Mouse (Mus musculus) forebrain, embryonic 11.5 days (tissue): ENCODE data around the gene Unc45b. TPM values are rescaled to one million over a fixed set of nuclear protein-coding genes. Genes with fewer than 3 reads are reported as not detected.
"Not testable (repeated sequence)": the region's sequence is repeated elsewhere in the genome, so short reads cannot be mapped to it uniquely, and the experiment has no call there.

ENCODE experiments used
- ATAC-seq: fragments of 200-750 bp; cut with Nextera tagmentation; replicated peaks from 2 replicates; pipeline ENCODE4 v1.8.0; 2017; ENCODE audit warnings: moderate TSS enrichment; ENCODE audit not compliant: low FRiP score
- DNase-seq: peaks from one replicate; pipeline ENCODE4 v3.0.0-alpha.2; 2017; ENCODE audit warnings: low spot score
- H3K27ac ChIP-seq: fragments of 300-500 bp; sonication (generic); 2 replicates; pipeline ENCODE4 v1.5.1; 2014; ENCODE audit warnings: low read depth, low read length
- H3K27me3 ChIP-seq: fragments of 300-500 bp; sonication (generic); 2 replicates; pipeline ENCODE4 v1.6.1; 2014; ENCODE audit warnings: mild to moderate bottlenecking, low read length, mixed read lengths; ENCODE audit not compliant: control insufficient read depth, insufficient read depth
- H3K36me3 ChIP-seq: fragments of 300-500 bp; sonication (generic); 2 replicates; pipeline ENCODE4 v1.6.1; 2014; ENCODE audit warnings: mild to moderate bottlenecking, low read length, moderate library complexity, mixed read lengths; ENCODE audit not compliant: control insufficient read depth, insufficient read depth
- H3K4me1 ChIP-seq: fragments of 300-500 bp; sonication (generic); replicated peaks from 2 replicates; pipeline ENCODE4 v1.6.1; 2014; ENCODE audit warnings: low read length, mixed read lengths; ENCODE audit not compliant: control insufficient read depth, insufficient read depth
- H3K4me2 ChIP-seq: fragments of 300-500 bp; sonication (generic); 2 replicates; pipeline ENCODE4 v1.6.1; 2014; ENCODE audit warnings: low read depth, mild to moderate bottlenecking, low read length, moderate library complexity, mixed read lengths; ENCODE audit not compliant: severe bottlenecking
- H3K4me3 ChIP-seq: fragments of 300-500 bp; sonication (generic); 2 replicates; pipeline ENCODE4 v1.5.1; 2014; ENCODE audit warnings: low read depth, low read length
- H3K9ac ChIP-seq: fragments of 300-500 bp; sonication (generic); 2 replicates; pipeline ENCODE4 v1.6.1; 2014; ENCODE audit warnings: low read length
- H3K9me3 ChIP-seq: fragments of 300-500 bp; sonication (generic); 2 replicates; pipeline ENCODE4 v1.6.1; 2016; ENCODE audit warnings: low read length, mixed read lengths; ENCODE audit not compliant: control insufficient read depth
- WGBS: fragments of 180-500 bp; shearing (Covaris S2); extraction: QIAGEN DNeasy Blood & Tissue Kit; methylation state at CpG from one replicate; pipeline ENCODE4 v1.1.7; 2014; 5-methylcytosine and 5-hydroxymethylcytosine counted together
- polyA plus RNA-seq: library from polyadenylated mRNA; unstranded; fragments of >200 nt; fragmentation: Nextera tagmentation; extraction: Ambion mirVana; gene quantifications from 2 replicates; pipeline ENCODE4 v1.2.1, GENCODE M21; 2014

Gene Unc45b
- polyA plus RNA-seq, 1 experiment from 2014 or later = 0.41 TPM

- not testable (repeated sequence) for ATAC-seq, H3K9me3 ChIP-seq, H3K9ac ChIP-seq, H3K27ac ChIP-seq, H3K4me1 ChIP-seq, DNase-seq, H3K4me2 ChIP-seq, H3K4me3 ChIP-seq, H3K27me3 ChIP-seq, H3K36me3 ChIP-seq
- 90% methylated on average over 6 of the region's 6 CpGs for WGBS
These were observed 13.6 kb downstream of the Unc45b start for GRCm38 (mm10) chr11:82923910-82924309.

- Histone ChIP-seq H3K9ac (no peak overlapping the region), H3K27me3 (peaks cover 37% of the 10 kb centered on the region), H3K4me3 (no peak overlapping the region), H3K4me1 (no peaks in the 10 kb centered on the region; the same call in 1 of the 2 replicates), H3K4me2 (no peak overlapping the region), H3K36me3 (no peaks in the 10 kb centered on the region), H3K9me3 (no peaks in the 10 kb centered on the region), H3K27ac (no peak overlapping the region)
- DNase-seq (no peak), ATAC-seq (no peak)
- 31% methylated on average over 20 of the region's 20 CpGs for WGBS
These were observed 18.7 kb downstream of the Unc45b start for GRCm38 (mm10) chr11:82928897-82929632.

GRCm38 (mm10) chr11:82929633-82929950 lies 19.2 kb downstream of the Unc45b start:
- Histone ChIP-seq H3K4me2 (no peak overlapping the region), H3K4me1 (no peaks in the 10 kb centered on the region; the same call in 1 of the 2 replicates), H3K36me3 (no peaks in the 10 kb centered on the region), H3K9ac (no peak overlapping the region), H3K9me3 (no peaks in the 10 kb centered on the region), H3K27ac (no peak overlapping the region), H3K4me3 (no peak overlapping the region), H3K27me3 (peaks cover 42% of the 10 kb centered on the region)
- no peak for DNase-seq
- WGBS = 48% methylated on average over 3 of the region's 3 CpGs
- ATAC-seq = no peak

GRCm38 (mm10) chr11:82930391-82930955 lies 20.1 kb downstream of the Unc45b start:
- ATAC-seq, DNase-seq: not testable (repeated sequence)
- 1% methylated on average over 83 of the region's 85 CpGs for WGBS

GRCm38 (mm10) chr11:82931161-82931560 lies 20.8 kb downstream of the Unc45b start:
- H3K9me3 ChIP-seq, H3K4me1 ChIP-seq, DNase-seq, H3K27ac ChIP-seq, H3K36me3 ChIP-seq, ATAC-seq: not testable (repeated sequence)
- Histone ChIP-seq H3K9ac (peak overlapping the region; percentile 37; the same call in 1 of the 2 replicates), H3K4me3 (peak overlapping the region; percentile 45), H3K4me2 (peak overlapping the region; percentile 96), H3K27me3 (peaks cover 48% of the 10 kb centered on the region)
- WGBS = 1% methylated on average over 60 of the region's 63 CpGs

More at GRCm38 (mm10) chr11:82930391-82930955, 20.1 kb downstream of the Unc45b start:
- H3K9ac ChIP-seq, H3K27ac ChIP-seq, H3K4me1 ChIP-seq, H3K9me3 ChIP-seq, H3K36me3 ChIP-seq: not testable (repeated sequence)
- Histone ChIP-seq H3K4me3 (peak overlapping the region; percentile 45), H3K4me2 (peak overlapping the region; percentile 96), H3K27me3 (peaks cover 45% of the 10 kb centered on the region)

- not testable (repeated sequence) for H3K27ac ChIP-seq, H3K4me1 ChIP-seq, ATAC-seq, DNase-seq, H3K36me3 ChIP-seq, H3K9me3 ChIP-seq
- Histone ChIP-seq H3K4me2 (peak overlapping the region; percentile 96), H3K27me3 (peaks cover 48% of the 10 kb centered on the region), H3K4me3 (peak overlapping the region; percentile 45), H3K9ac (peak overlapping the region; percentile 37; the same call in 1 of the 2 replicates)
- under 1% methylated on average over 118 of the region's 119 CpGs for WGBS
These were observed 21.5 kb downstream of the Unc45b start for GRCm38 (mm10) chr11:82931671-82932450.

GRCm38 (mm10) chr11:82933186-82933585 lies 22.8 kb downstream of the Unc45b start:
- H3K4me3 ChIP-seq = peak overlapping the region; percentile 45
- 2% methylated on average over 29 of the region's 29 CpGs for WGBS
- peak overlapping the region; percentile 35 for H3K9ac ChIP-seq
- peak overlapping the region; percentile 96 for H3K4me2 ChIP-seq
- ATAC-seq (no peak), DNase-seq (no peak)
- no peaks in the 10 kb centered on the region; the same call in 1 of the 2 replicates for H3K4me1 ChIP-seq
- H3K36me3 ChIP-seq = no peaks in the 10 kb centered on the region
- no peak overlapping the region for H3K27ac ChIP-seq
- H3K27me3 ChIP-seq = peaks cover 45% of the 10 kb centered on the region
- H3K9me3 ChIP-seq = no peaks in the 10 kb centered on the region

- ATAC-seq (no peak), DNase-seq (no peak)
- Histone ChIP-seq H3K9ac (no peak overlapping the region), H3K27me3 (no peaks in the 10 kb centered on the region), H3K4me2 (no peak overlapping the region), H3K27ac (no peak overlapping the region), H3K4me1 (no peaks in the 10 kb centered on the region), H3K9me3 (no peaks in the 10 kb centered on the region), H3K4me3 (no peak overlapping the region), H3K36me3 (no peaks in the 10 kb centered on the region)
- 68% methylated on average over 6 of the region's 6 CpGs for WGBS
These were observed 33.0 kb downstream of the Unc45b start for GRCm38 (mm10) chr11:82943336-82943735.
